Mouse (Mus musculus) right cerebral cortex, adult 18-20 months (tissue): Measurements from ENCODE around the gene Mroh2a.

ENCODE experiments used
- DNase-seq: peaks from one replicate; pipeline ENCODE4 v3.0.0; 2022; ENCODE audit warnings: mixed read lengths

Gene Mroh2a

GRCm38 (mm10) chr1:88237311-88237710, 10.5 kb downstream of the Mroh2a start:
- no peak for DNase-seq

- no peak for DNase-seq
Measured at GRCm38 (mm10) chr1:88238771-88239170, 12.0 kb downstream of the Mroh2a start.

- no peak for DNase-seq
Measured at GRCm38 (mm10) chr1:88240072-88240471, 13.3 kb downstream of the Mroh2a start.

GRCm38 (mm10) chr1:88240579-88240978, 13.8 kb downstream of the Mroh2a start:
- no peak for DNase-seq

GRCm38 (mm10) chr1:88243861-88244260, 17.1 kb downstream of the Mroh2a start:
- DNase-seq: no peak

GRCm38 (mm10) chr1:88245881-88246280, 19.1 kb downstream of the Mroh2a start:
- DNase-seq: no peak

GRCm38 (mm10) chr1:88246386-88246785, 19.6 kb downstream of the Mroh2a start:
- DNase-seq: no peak

- no peak for DNase-seq
Measured at GRCm38 (mm10) chr1:88247660-88248059, 20.9 kb downstream of the Mroh2a start.

GRCm38 (mm10) chr1:88248658-88249057, 21.9 kb downstream of the Mroh2a start:
- DNase-seq: no peak

- no peak for DNase-seq
Measured at GRCm38 (mm10) chr1:88249596-88249995, 22.8 kb downstream of the Mroh2a start.

GRCm38 (mm10) chr1:88250023-88250422, 23.2 kb downstream of the Mroh2a start:
- DNase-seq: no peak

- DNase-seq: no peak
Measured at GRCm38 (mm10) chr1:88253106-88253505, 26.3 kb downstream of the Mroh2a start.

GRCm38 (mm10) chr1:88253540-88253939, 26.8 kb downstream of the Mroh2a start:
- DNase-seq: no peak

GRCm38 (mm10) chr1:88254793-88255465, 28.1 kb downstream of the Mroh2a start:
- no peak for DNase-seq

- DNase-seq: no peak
Measured at GRCm38 (mm10) chr1:88255466-88255857, 28.7 kb downstream of the Mroh2a start.

- DNase-seq: no peak
Measured at GRCm38 (mm10) chr1:88255989-88256754, 29.4 kb downstream of the Mroh2a start.

- no peak for DNase-seq
Measured at GRCm38 (mm10) chr1:88256886-88257663, 30.3 kb downstream of the Mroh2a start.

GRCm38 (mm10) chr1:88257681-88258080, 30.9 kb downstream of the Mroh2a start:
- DNase-seq: no peak

GRCm38 (mm10) chr1:88258361-88258760, 31.6 kb downstream of the Mroh2a start:
- no peak for DNase-seq

- no peak for DNase-seq
Measured at GRCm38 (mm10) chr1:88258881-88259642, 32.3 kb downstream of the Mroh2a start.

GRCm38 (mm10) chr1:88259643-88260024, 32.8 kb downstream of the Mroh2a start:
- no peak for DNase-seq

- no peak for DNase-seq
Measured at GRCm38 (mm10) chr1:88260114-88260513, 33.3 kb downstream of the Mroh2a start.
